Mouse (Mus musculus) liver, embryonic 13.5 days (tissue): ENCODE results near the gene Kcne4. TPM values are rescaled to one million over a fixed set of nuclear protein-coding genes. Genes with fewer than 3 reads are reported as not detected.
"Not testable (repeated sequence)": the region's sequence is repeated elsewhere in the genome, so short reads cannot be mapped to it uniquely, and the experiment has no call there.

Source experiments
- ATAC-seq: fragments of 200-750 bp; cut with Nextera tagmentation; 2 replicates; pipeline ENCODE4 v1.8.0; 2017; ENCODE audit warnings: low read depth, mild to moderate bottlenecking, moderate number of reproducible peaks, moderate library complexity
- DNase-seq: peaks from one replicate; pipeline ENCODE4 v3.0.0; 2022
- H3K27ac ChIP-seq: fragments of 300-500 bp; sonication (generic); 2 replicates; pipeline ENCODE4 v1.5.1; 2015; ENCODE audit warnings: moderate library complexity, mild to moderate bottlenecking, inconsistent platforms
- H3K27me3 ChIP-seq: fragments of 300-500 bp; sonication (generic); 2 replicates; pipeline ENCODE4 v1.6.1; 2015; ENCODE audit warnings: mild to moderate bottlenecking, inconsistent platforms
- H3K36me3 ChIP-seq: fragments of 300-500 bp; sonication (generic); 2 replicates; pipeline ENCODE4 v1.6.1; 2015; ENCODE audit warnings: mild to moderate bottlenecking, inconsistent platforms
- H3K4me1 ChIP-seq: fragments of 300-500 bp; sonication (generic); replicated peaks from 2 replicates; pipeline ENCODE4 v1.6.1; 2015; ENCODE audit warnings: inconsistent platforms
- H3K4me2 ChIP-seq: fragments of 300-500 bp; sonication (generic); 2 replicates; pipeline ENCODE4 v1.6.1; 2015; ENCODE audit warnings: inconsistent platforms, mild to moderate bottlenecking, moderate library complexity
- H3K4me3 ChIP-seq: fragments of 300-500 bp; sonication (generic); replicated peaks from 2 replicates; pipeline ENCODE4 v1.5.1; 2015; ENCODE audit warnings: mild to moderate bottlenecking, inconsistent platforms
- H3K9ac ChIP-seq: fragments of 300-500 bp; sonication (generic); 2 replicates; pipeline ENCODE4 v1.6.1; 2015; ENCODE audit warnings: mild to moderate bottlenecking, inconsistent platforms
- H3K9me3 ChIP-seq: fragments of 300-500 bp; sonication (generic); replicated peaks from 2 replicates; pipeline ENCODE4 v1.6.1; 2016; ENCODE audit warnings: inconsistent platforms
- WGBS: fragments of 180-500 bp; shearing (Covaris S2); methylation state at CpG from one replicate; pipeline ENCODE4 v1.1.7; 2015; ENCODE audit not compliant: insufficient replicate concordance; 5-methylcytosine and 5-hydroxymethylcytosine counted together
- polyA plus RNA-seq: library from polyadenylated mRNA; unstranded; fragments of >200 nt; fragmentation: Nextera tagmentation; extraction: Ambion mirVana; gene quantifications from 2 replicates; pipeline ENCODE4 v1.2.1, GENCODE M21; 2015

The Kcne4 gene
- 0.21 and 0.23 TPM in 2 replicates for polyA plus RNA-seq

DNA sequence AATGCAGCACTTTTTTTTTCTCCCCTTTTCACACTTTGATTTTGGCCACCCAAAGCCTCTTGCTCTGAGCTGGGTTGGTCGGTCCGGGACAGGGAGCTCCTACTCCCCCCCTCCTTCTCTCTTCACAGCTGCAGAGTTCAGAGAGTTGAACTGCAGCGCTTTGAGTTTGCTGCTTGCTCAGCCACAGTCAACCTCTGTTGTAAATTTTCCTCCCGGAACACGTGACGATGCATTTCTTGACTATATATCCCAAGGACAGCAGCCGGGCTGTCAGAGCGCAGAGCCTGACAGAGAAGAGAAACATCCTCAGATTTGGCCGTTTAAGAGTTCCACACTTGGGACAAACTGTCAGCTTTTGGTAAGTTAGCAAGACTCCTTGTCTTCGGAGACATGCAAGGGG is at the start of gene Kcne4:
Gene Kcne4, plus strand, starts transcription at position 120 of the 400 bp plus-strand sequence.
- no peak within 1 kb of the TSS for H3K27ac ChIP-seq
- no peak for DNase-seq

DNA sequence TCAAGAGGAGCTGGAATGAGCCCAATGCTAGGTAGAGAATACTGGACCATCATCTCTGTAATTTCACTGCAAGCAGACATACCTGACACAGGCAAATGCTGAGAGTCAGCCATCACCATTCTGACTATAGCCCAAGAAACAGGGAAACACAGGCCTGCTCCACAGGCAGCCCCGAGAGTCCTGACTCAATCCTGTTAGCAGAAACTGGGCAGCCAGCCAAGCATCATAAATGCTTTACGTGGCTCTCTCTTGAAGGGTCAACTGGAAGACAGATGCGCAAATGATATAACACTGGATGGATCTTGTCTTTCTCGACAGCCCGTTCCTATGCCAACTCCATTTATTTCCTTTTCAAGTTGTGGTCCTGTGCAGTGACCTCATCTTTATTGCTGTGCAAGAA is 34.7 kb upstream of the Kcne4 start:
- no peak for DNase-seq

More for the DNA sequence above, at the start of gene Kcne4:
- Histone ChIP-seq H3K9ac (no peak within 1 kb of the TSS), H3K9me3 (no peaks in the 10 kb centered on the region), H3K4me3 (no peak within 1 kb of the TSS), H3K4me1 (no peaks in the 10 kb centered on the region), H3K4me2 (no peak within 1 kb of the TSS), H3K27me3 (no peaks in the 10 kb centered on the region), H3K36me3 (no peaks in the 10 kb centered on the region)
- WGBS: 66% methylated on average over 10 of the region's 10 CpGs
- ATAC-seq: no peak

DNA sequence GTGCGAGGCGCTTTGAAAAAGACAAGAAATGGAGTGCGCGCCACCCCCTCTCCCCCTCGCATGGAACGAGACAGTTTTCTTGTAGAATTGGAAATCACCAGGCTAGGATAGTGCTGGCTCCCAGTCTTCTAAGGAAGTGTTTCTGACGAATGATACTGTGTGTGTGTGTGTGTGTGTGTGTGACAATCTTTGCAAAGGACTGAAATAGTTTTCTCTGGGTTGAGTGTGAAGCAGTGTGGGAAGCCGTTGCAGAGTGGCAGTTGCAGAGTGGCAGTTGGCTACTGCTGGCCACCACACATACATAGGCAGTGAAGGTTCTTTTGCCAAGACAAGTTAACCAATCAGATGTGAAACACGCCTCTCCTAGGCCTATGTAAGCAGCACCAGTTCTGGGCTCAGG is 31.6 kb upstream of the Kcne4 start:
- 80% methylated on average over 9 of the region's 9 CpGs for WGBS
- H3K4me3 ChIP-seq, H3K36me3 ChIP-seq, H3K27ac ChIP-seq, H3K4me1 ChIP-seq, H3K4me2 ChIP-seq, ATAC-seq, H3K9ac ChIP-seq, H3K27me3 ChIP-seq, H3K9me3 ChIP-seq, DNase-seq: not testable (repeated sequence)

More for the DNA sequence above, 34.7 kb upstream of the Kcne4 start:
- no peak overlapping the region for H3K4me2 ChIP-seq
- H3K4me1 ChIP-seq: no peaks in the 10 kb centered on the region
- H3K4me3 ChIP-seq: no peak overlapping the region
- 61% methylated on average over 5 of the region's 5 CpGs for WGBS
- no peaks in the 10 kb centered on the region for H3K27me3 ChIP-seq
- no peaks in the 10 kb centered on the region for H3K36me3 ChIP-seq
- H3K27ac ChIP-seq: no peak overlapping the region
- no peak overlapping the region for H3K9ac ChIP-seq
- ATAC-seq: no peak
- no peaks in the 10 kb centered on the region for H3K9me3 ChIP-seq

DNA sequence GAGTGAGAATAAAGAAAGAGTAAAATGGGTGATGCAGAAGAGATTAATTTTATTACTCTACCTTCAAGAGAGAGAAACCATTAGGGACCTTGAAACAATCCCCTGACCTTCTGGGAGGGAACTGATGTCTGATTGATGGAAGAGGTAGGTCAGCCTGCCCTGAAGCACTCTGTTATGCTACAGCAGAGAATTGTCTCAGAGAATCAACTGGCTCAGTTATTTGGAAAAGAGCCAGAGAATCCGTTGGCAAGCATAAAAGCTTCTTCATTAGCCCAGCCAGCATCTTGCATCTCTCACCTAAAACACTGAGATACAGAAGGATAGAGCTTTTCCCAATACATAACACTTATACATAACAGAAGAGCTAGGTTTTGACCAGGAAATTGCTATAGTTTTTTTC is 26.8 kb upstream of the Kcne4 start:
- H3K36me3 ChIP-seq: no peaks in the 10 kb centered on the region
- H3K4me2 ChIP-seq: no peak overlapping the region
- no peak for ATAC-seq
- no peaks in the 10 kb centered on the region for H3K27me3 ChIP-seq
- H3K9me3 ChIP-seq: no peaks in the 10 kb centered on the region
- H3K4me3 ChIP-seq: no peak overlapping the region
- WGBS: 15% methylated on average over 1 of the region's 1 CpGs
- H3K4me1 ChIP-seq: no peaks in the 10 kb centered on the region
- no peak overlapping the region for H3K27ac ChIP-seq
- no peak overlapping the region for H3K9ac ChIP-seq
- no peak for DNase-seq

DNA sequence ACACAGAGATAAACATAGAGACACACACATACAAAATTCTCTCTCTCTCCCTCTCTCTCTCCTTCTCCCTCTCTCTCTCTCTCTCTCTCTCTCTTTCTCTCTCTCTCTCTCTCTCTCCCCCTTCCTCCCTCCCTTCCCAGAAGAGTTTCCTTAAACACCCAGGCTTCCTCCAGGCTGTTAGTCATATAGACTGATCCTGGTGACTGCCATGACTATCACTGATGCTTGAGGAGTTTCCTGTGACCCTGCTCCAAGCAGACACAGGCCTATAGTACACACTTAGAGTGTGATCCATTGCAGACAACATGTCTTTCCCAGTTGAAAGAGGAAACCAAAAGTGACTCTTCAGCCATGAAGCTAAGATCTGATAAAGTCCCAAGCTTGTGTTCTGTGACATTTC is 9.1 kb upstream of the Kcne4 start:
- no peak overlapping the region for H3K4me2 ChIP-seq
- no peaks in the 10 kb centered on the region for H3K27me3 ChIP-seq
- H3K9me3 ChIP-seq: no peaks in the 10 kb centered on the region
- no peaks in the 10 kb centered on the region for H3K4me1 ChIP-seq
- no peak overlapping the region for H3K4me3 ChIP-seq
- no peak overlapping the region for H3K9ac ChIP-seq
- ATAC-seq (no peak), DNase-seq (no peak)
- no peak overlapping the region for H3K27ac ChIP-seq
- H3K36me3 ChIP-seq: no peaks in the 10 kb centered on the region

DNA sequence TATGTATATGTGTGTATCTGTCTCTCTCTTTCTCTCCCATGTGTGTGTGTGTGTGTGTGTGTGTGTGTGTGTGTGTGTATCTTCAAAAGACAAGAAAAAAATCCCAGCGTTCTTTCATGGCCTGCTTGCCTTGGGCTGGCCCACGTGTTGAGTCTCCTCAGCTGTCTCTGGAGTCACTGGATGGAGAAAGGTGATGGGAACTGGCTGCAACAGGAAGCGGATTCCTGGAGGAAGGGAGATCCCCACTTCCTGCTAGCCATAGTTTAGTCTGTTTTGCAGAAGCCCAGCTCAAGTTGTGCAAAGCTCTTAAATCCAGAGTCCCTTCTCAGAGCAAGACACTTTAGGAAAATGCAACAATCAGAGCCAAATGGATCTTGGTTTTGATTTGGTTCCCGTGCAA is 6.7 kb upstream of the Kcne4 start:
- H3K9ac ChIP-seq: no peak overlapping the region
- no peak overlapping the region for H3K4me3 ChIP-seq
- H3K4me2 ChIP-seq: no peak overlapping the region
- WGBS: 47% methylated on average over 4 of the region's 4 CpGs
- H3K9me3 ChIP-seq: no peaks in the 10 kb centered on the region
- no peaks in the 10 kb centered on the region for H3K36me3 ChIP-seq
- DNase-seq (no peak), ATAC-seq (no peak)
- H3K27ac ChIP-seq: no peak overlapping the region
- H3K27me3 ChIP-seq: no peaks in the 10 kb centered on the region
- H3K4me1 ChIP-seq: no peaks in the 10 kb centered on the region

DNA sequence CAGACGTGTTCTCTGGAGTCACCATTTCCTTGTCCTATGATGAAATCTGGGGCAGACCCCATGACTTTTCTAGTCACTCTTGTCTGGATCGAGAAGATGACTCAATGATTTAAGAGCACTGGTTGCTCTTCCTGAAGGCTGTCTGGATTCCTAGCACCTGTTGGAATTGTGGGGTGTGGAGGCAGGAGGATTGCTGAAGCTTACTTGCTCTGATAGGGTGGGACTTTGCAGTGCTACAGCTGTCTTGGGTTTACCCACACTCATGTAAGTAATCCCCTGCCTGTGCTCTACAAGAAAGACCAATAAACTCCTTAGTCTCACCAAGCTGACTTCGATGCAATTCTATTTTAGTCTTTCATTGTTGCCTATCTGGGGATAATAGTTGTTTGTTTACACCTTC is 5.7 kb upstream of the Kcne4 start:
- H3K27ac ChIP-seq: no peak overlapping the region
- no peak for DNase-seq
- no peak overlapping the region for H3K9ac ChIP-seq
- H3K27me3 ChIP-seq: no peaks in the 10 kb centered on the region
- H3K4me2 ChIP-seq: no peak overlapping the region
- no peaks in the 10 kb centered on the region for H3K36me3 ChIP-seq
- WGBS: 52% methylated on average over 3 of the region's 3 CpGs
- no peaks in the 10 kb centered on the region for H3K4me1 ChIP-seq
- H3K9me3 ChIP-seq: no peaks in the 10 kb centered on the region
- no peak overlapping the region for H3K4me3 ChIP-seq
- ATAC-seq: no peak

DNA sequence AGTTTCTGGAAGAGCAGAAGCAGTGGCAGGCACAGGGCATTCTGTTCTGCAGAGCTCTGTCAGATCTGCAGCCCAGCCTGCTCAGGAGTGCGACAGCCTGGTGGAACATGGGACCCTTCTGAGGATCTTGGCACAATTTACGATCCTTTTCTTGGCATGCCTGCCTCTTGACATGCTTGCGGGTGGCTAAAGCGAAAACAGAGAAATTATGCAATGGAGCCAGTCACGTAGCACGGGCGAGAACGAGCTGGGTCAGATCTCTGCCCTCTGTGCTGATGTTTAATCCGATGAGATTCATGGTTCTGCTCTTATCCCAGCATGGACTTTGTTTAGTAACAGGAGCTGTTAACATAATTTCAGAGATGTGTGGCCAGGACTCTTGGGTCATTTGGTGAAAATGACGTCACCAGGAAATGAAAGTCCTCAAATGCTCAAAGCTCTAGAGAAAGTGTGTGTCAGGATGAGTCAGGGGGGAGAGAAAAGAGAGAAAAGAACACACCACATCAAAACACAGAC is 4.5 kb upstream of the Kcne4 start:
- WGBS: 74% methylated on average over 10 of the region's 10 CpGs
- ATAC-seq (no peak), DNase-seq (no peak)

DNA sequence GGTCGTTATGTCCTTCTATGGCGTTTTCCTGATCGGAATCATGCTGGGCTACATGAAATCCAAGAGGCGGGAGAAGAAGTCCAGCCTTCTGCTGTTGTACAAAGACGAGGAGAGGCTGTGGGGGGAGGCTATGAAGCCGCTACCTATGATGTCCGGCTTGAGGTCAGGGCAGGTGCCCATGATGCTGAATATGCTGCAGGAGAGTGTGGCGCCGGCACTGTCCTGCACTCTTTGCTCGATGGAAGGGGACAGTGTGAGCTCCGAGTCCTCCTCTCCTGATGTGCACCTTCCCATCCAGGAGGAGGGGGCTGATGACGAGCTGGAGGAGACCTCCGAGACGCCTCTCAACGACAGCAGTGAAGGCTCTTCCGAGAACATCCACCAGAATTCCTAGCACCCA is 1.2 kb downstream of the Kcne4 start:
- Histone ChIP-seq H3K36me3 (no peaks in the 10 kb centered on the region), H3K9me3 (no peaks in the 10 kb centered on the region), H3K27ac (no peak overlapping the region), H3K9ac (no peak overlapping the region), H3K27me3 (no peaks in the 10 kb centered on the region), H3K4me3 (no peak overlapping the region), H3K4me2 (no peak overlapping the region), H3K4me1 (no peaks in the 10 kb centered on the region)
- DNase-seq (no peak), ATAC-seq (no peak)
- WGBS: 77% methylated on average over 16 of the region's 16 CpGs

More for the DNA sequence above, 4.5 kb upstream of the Kcne4 start:
- Histone ChIP-seq H3K27me3 (no peaks in the 10 kb centered on the region), H3K9ac (no peak overlapping the region), H3K4me2 (no peak overlapping the region), H3K4me1 (no peaks in the 10 kb centered on the region), H3K9me3 (no peaks in the 10 kb centered on the region), H3K4me3 (no peak overlapping the region), H3K36me3 (no peaks in the 10 kb centered on the region), H3K27ac (no peak overlapping the region)

DNA sequence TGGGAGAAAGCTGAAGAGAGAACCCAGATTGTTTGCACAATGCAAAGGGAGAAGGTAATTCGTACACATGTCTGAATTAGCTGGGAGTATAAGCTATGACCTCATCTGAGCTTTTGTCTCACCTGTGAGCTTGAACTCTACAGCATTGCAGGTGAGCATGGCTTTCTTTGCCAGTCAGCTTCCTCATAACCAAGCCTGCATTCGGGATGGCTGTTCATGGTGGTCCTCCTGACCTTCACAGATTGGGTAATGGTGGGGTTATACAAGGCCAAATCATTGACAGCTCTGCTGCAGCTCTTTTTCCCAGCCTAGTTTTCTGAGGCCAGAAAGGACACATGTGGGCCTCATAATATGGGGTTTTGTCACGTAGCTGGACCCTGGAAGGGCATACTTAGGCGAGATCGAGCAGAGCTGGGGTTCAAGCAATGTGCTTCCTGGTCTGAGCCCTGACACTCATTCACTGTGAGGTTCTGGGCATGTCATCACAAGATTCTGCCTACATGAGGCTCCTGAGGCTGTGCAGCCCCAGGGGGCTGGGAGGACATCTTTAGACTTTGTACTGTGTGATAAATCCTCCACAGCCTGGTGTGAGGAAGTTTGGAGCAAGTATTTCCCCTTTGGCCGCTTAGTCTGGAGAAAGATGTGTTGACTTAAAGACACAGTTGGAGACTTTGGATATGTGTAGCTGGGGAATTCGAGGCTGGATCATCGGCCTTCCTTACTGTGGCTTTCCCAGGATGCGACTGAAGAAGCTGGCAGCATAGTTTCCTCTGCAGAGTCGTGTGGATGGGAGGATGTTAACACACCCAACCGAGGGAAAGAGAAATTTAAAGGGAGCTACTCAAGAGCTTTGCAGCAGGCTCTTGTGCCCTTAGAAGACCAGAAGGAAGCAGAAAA is 2.3 kb downstream of the Kcne4 start:
- Histone ChIP-seq H3K36me3 (no peaks in the 10 kb centered on the region), H3K4me3 (no peak overlapping the region), H3K9ac (no peak overlapping the region), H3K27ac (no peak overlapping the region), H3K4me2 (no peak overlapping the region), H3K4me1 (no peaks in the 10 kb centered on the region), H3K27me3 (no peaks in the 10 kb centered on the region), H3K9me3 (no peaks in the 10 kb centered on the region)
- DNase-seq: no peak
- WGBS: 55% methylated on average over 11 of the region's 11 CpGs
- no peak for ATAC-seq

DNA sequence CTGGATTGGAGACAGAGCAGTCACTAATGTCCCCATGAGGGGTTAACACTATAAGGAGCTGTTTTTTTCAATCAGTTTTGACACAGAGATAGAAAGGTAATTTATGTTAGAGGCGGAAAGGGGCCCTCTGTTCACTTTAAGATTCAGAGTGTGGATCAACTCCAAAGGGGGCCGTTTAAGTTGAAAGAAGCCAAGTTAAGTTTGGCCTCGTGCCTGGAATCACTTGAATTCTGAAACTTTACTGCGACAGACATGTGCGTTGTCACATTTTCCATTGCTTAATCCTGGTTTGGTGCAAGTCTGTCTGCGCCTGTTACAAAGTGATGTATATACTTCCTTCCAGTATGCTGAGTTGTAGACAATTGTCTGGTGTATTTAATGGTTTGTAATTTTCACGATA is 3.0 kb downstream of the Kcne4 start:
- no peaks in the 10 kb centered on the region for H3K36me3 ChIP-seq
- H3K4me2 ChIP-seq: no peak overlapping the region
- WGBS: 62% methylated on average over 7 of the region's 7 CpGs
- H3K27me3 ChIP-seq: no peaks in the 10 kb centered on the region
- H3K4me3 ChIP-seq: no peak overlapping the region
- ATAC-seq (no peak), DNase-seq (no peak)
- H3K9me3 ChIP-seq: no peaks in the 10 kb centered on the region
- no peak overlapping the region for H3K9ac ChIP-seq
- no peak overlapping the region for H3K27ac ChIP-seq
- H3K4me1 ChIP-seq: no peaks in the 10 kb centered on the region

DNA sequence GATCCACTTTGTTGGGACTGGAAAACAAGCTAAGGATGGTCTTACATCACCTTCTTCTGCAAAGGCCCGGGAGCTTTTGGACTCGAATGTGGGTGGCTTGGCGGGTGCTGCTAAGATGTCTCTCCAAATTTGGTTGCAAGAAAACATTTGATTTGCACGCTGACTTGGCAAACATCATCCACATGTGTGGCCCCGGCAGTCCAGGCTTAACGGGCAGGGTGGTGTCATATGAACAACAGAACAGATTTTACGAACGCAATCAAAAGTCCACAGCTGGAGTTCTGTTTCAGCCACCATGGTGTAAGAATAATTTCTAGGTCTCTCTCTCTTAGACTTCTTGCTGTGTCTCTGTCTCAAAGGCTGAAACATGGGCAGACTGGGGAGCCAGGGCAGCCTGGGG is 3.6 kb downstream of the Kcne4 start:
- H3K4me2 ChIP-seq: no peak overlapping the region
- H3K36me3 ChIP-seq: no peaks in the 10 kb centered on the region
- no peak overlapping the region for H3K9ac ChIP-seq
- ATAC-seq (no peak), DNase-seq (no peak)
- H3K27ac ChIP-seq: no peak overlapping the region
- no peak overlapping the region for H3K4me3 ChIP-seq
- no peaks in the 10 kb centered on the region for H3K9me3 ChIP-seq
- H3K27me3 ChIP-seq: no peaks in the 10 kb centered on the region
- no peaks in the 10 kb centered on the region for H3K4me1 ChIP-seq
- WGBS: 76% methylated on average over 8 of the region's 8 CpGs
